Mouse (Mus musculus) brain, embryonic 14.5 days (tissue): ENCODE measurements around the gene Nme7.

Experiments used
- CTCF ChIP-seq: fragments of 200-500 bp; IDR thresholded peaks from 2 replicates; pipeline ENCODE4 v1.5.1; 2012; ENCODE audit warnings: inconsistent platforms, mild to moderate bottlenecking, moderate library complexity, borderline replicate concordance; ENCODE audit not compliant: insufficient read depth, insufficient read length; ENCODE audit errors: extremely low read depth
- POLR2A ChIP-seq: fragments of 200-500 bp; IDR thresholded peaks from 2 replicates; pipeline ENCODE4 v1.6.1; 2012; ENCODE audit warnings: mild to moderate bottlenecking, inconsistent platforms, borderline replicate concordance; ENCODE audit not compliant: poor library complexity, insufficient read depth, insufficient read length, severe bottlenecking; ENCODE audit errors: extremely low read depth

DNA sequence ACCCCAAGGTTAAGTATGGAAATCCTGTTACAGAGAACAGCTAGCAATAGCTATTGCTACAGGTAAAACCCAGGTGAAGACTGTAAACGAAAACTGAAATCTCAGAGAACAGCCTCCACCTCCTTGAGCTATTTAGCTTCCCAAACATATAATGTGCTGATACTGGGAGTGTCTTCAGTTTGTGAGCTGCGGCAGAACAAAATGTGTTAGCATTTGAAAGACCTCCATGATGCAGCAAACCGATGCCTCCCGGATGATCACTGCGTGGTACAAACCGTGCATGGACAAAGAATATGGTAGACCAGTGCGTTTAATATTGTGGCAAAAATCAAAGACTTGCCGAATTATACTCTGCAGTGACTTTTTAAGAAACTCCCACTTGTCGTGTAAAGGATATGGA lies 71.7 kb downstream of the Nme7 start:
- TF ChIP-seq CTCF (no peak), POLR2A (no peak)
